ENCODE assay signal across 12 mouse cellular contexts in genomic region chr13:78183986-78184385, GRCm38 (mm10). TPM values are rescaled to one million over a fixed set of nuclear protein-coding genes. Genes with fewer than 3 reads are reported as not detected.
A peak's percentile ranks its signal among the peaks of the same experiment; 100 is the strongest.
DNase-seq lines count a peak whose midpoint lies in the region; ATAC-seq and TF ChIP-seq lines count a peak whose summit lies in the region.
"Had no signal": no experiment of that assay in that cellular context is flagged by ENCODE, and none has a peak within 500 bp of the region (broad histone marks: within the 10 kb centered on the region; RNA-seq: fewer than 3 reads in every experiment).

No protein-coding gene starts in this region.

- H3K27ac ChIP-seq in embryonic facial prominence, embryonic 10.5 days (replicated peaks): peak overlapping the region; percentile 84
- H3K27ac ChIP-seq in hindbrain, embryonic 11.5 days (ENCODE audit: low read depth, low read length): peak overlapping the region; percentile 89
- H3K27ac ChIP-seq in midbrain, embryonic 15.5 days: peak overlapping the region; percentile 77
- H3K27ac ChIP-seq in left cerebral cortex, adult 2 months: no peak overlapping the region

- no peaks in the 10 kb centered on the region for H3K9me3 ChIP-seq in embryonic facial prominence, embryonic 10.5 days
- H3K9me3 ChIP-seq in hindbrain, embryonic 11.5 days (ENCODE audit: control insufficient read depth, low read length): no peaks in the 10 kb centered on the region
- H3K9me3 ChIP-seq in midbrain, embryonic 15.5 days: no peaks in the 10 kb centered on the region

- H3K4me1 ChIP-seq in embryonic facial prominence, embryonic 10.5 days: peaks cover 94% of the 10 kb centered on the region
- H3K4me1 ChIP-seq in hindbrain, embryonic 11.5 days (replicated peaks; ENCODE audit: control insufficient read depth, insufficient read depth, low read length): peaks cover 11% of the 10 kb centered on the region; the same call in 1 of the 2 replicates
- peaks cover 54% of the 10 kb centered on the region for H3K4me1 ChIP-seq in midbrain, embryonic 15.5 days

- peaks cover 100% of the 10 kb centered on the region for H3K27me3 ChIP-seq in embryonic facial prominence, embryonic 10.5 days (replicated peaks; ENCODE audit: low read depth, poor library complexity, severe bottlenecking)
- H3K27me3 ChIP-seq in hindbrain, embryonic 11.5 days (ENCODE audit: control insufficient read depth, insufficient read depth, low read length): no peaks in the 10 kb centered on the region; the same call in 1 of the 2 replicates
- H3K27me3 ChIP-seq in midbrain, embryonic 15.5 days (replicated peaks): peaks cover 41% of the 10 kb centered on the region

- TF ChIP-seq CTCF in left cerebral cortex, adult 2 months (IDR thresholded peaks at IDR 0.05): no peak

- intact Hi-C loops in left cerebral cortex, adult 2 months (cut with DNase I): loop anchor here (10.0 kb wide), 2 partner anchors 1139 to 1339 kb away; no protein-coding TSS in a partner anchor

- peak overlapping the region; percentile 56 for H3K9ac ChIP-seq in hindbrain, embryonic 11.5 days (ENCODE audit: low read depth, low read length)
- H3K9ac ChIP-seq in midbrain, embryonic 15.5 days: no peak overlapping the region

- peak; percentile 70 for ATAC-seq in hindbrain, embryonic 11.5 days (ENCODE audit: low FRiP score)
- peak; percentile 29 for ATAC-seq in midbrain, embryonic 15.5 days (replicated peaks)
- no peak for ATAC-seq in megakaryocyte, adult 5-6 weeks (ENCODE audit: poor library complexity, severe bottlenecking)
- no peak for ATAC-seq in cerebellum, adult (ENCODE audit: insufficient number of reproducible peaks, low FRiP score, low TSS enrichment)
- ATAC-seq: lung, postnatal 0 days had no signal

- H3K36me3 ChIP-seq in embryonic facial prominence, embryonic 10.5 days (replicated peaks): peaks cover 22% of the 10 kb centered on the region
- no peaks in the 10 kb centered on the region for H3K36me3 ChIP-seq in hindbrain, embryonic 11.5 days (ENCODE audit: control insufficient read depth, insufficient read depth, low read length)
- no peaks in the 10 kb centered on the region for H3K36me3 ChIP-seq in midbrain, embryonic 15.5 days (replicated peaks)

- peak; percentile 17 for DNase-seq in Muller cell, postnatal 12 days (ENCODE audit: inconsistent ontology term)
- DNase-seq in embryonic facial prominence, embryonic 10.5 days (ENCODE audit: low spot score): peak; percentile 43
- peak; percentile 69 for DNase-seq in hindbrain, embryonic 11.5 days (ENCODE audit: low spot score)
- DNase-seq in left cerebral cortex, adult 2 months (ENCODE audit: extremely low spot score in 1 of 2, low spot score in 2 of 2): no peak
- DNase-seq: adrenal gland, postnatal 36 days; cerebellum, adult 11-12 months; layer of hippocampus, postnatal 36 days had no signal

- WGBS in embryonic facial prominence, embryonic 10.5 days: 10% methylated on average over 5 of the region's 5 CpGs
- WGBS in hindbrain, embryonic 11.5 days: 9% methylated on average over 5 of the region's 5 CpGs
- 16% methylated on average over 5 of the region's 5 CpGs for WGBS in midbrain, embryonic 15.5 days

- peak overlapping the region; percentile 74 for H3K4me2 ChIP-seq in hindbrain, embryonic 11.5 days (replicated peaks; ENCODE audit: low read depth, low read length)
- peak overlapping the region; percentile 24; the same call in 1 of the 2 replicates for H3K4me2 ChIP-seq in midbrain, embryonic 15.5 days

- H3K4me3 ChIP-seq in embryonic facial prominence, embryonic 10.5 days: peak overlapping the region; percentile 1; the same call in 1 of the 2 replicates
- H3K4me3 ChIP-seq in hindbrain, embryonic 11.5 days (ENCODE audit: low read depth, low read length): peak overlapping the region; percentile 12; the same call in 1 of the 2 replicates
- H3K4me3 ChIP-seq in midbrain, embryonic 15.5 days: no peak overlapping the region
- H3K4me3 ChIP-seq in left cerebral cortex, adult 2 months: no peak overlapping the region

RNA-seq across cellular contexts. Expression of gene Nr2f1, which starts 15.6 kb away (rescaled TPM):
- 54.4 and 58.6 TPM in 2 replicates for polyA plus RNA-seq in embryonic facial prominence, embryonic 10.5 days (2016; fragmentation: Nextera tagmentation; extraction: Ambion mirVana)
- polyA plus RNA-seq in hindbrain, embryonic 11.5 days (2014; fragmentation: Nextera tagmentation; extraction: Ambion mirVana): 82.8 and 97.2 TPM in 2 replicates
- 58.4 and 61.2 TPM in 2 replicates for polyA plus RNA-seq in midbrain, embryonic 15.5 days (2015; fragmentation: Nextera tagmentation; extraction: Ambion mirVana)
- total RNA-seq in megakaryocyte, adult 5-6 weeks (2015): not detected in 2 replicates
- total RNA-seq in megakaryocyte, adult 5-6 weeks (2017): not detected in 2 replicates
- total RNA-seq in left cerebral cortex, adult 2 months (2021): 100 to 1,000 TPM; 118 to 125 TPM
- total RNA-seq: hematopoietic stem cell, adult 5-6 weeks had no signal

Comparison
In these comparisons a context has a peak if more than half of its experiments do, and no peak if none do; other contexts are left out.
1. DNase-seq: peak in Muller cell, postnatal 12 days (single experiment), embryonic facial prominence, embryonic 10.5 days (single experiment) and hindbrain, embryonic 11.5 days (single experiment); none in left cerebral cortex, adult 2 months (0 of 2).
2. H3K4me3 ChIP-seq: peak in embryonic facial prominence, embryonic 10.5 days (single experiment) and hindbrain, embryonic 11.5 days (single experiment); none in midbrain, embryonic 15.5 days (single experiment) and left cerebral cortex, adult 2 months (single experiment).
3. ATAC-seq: peak in hindbrain, embryonic 11.5 days (single experiment) and midbrain, embryonic 15.5 days (single experiment); none in megakaryocyte, adult 5-6 weeks (single experiment) and cerebellum, adult (single experiment).